Mouse (Mus musculus): ENCODE measurements around the gene Got1. TPM values are rescaled to one million over a fixed set of nuclear protein-coding genes. Genes with fewer than 3 reads are reported as not detected.

The Got1 gene
- polyA plus RNA-seq, 2 experiments, result 10.8 to 11.6 TPM

- H3K27ac ChIP-seq, result peak overlapping the region; percentile 11; the same call in 1 of the 2 replicates
- H3K4me2 ChIP-seq (ENCODE audit: low read depth), result peak overlapping the region; percentile 98
- H3K9ac ChIP-seq (replicated peaks), result peak overlapping the region; percentile 74
- H3K4me3 ChIP-seq (ENCODE audit: insufficient read depth in 1 of 2, low read depth in 2 of 2, low read length in 2 of 2), result peak overlapping the region; percentile 71 to 75
- TF ChIP-seq CTCF (IDR thresholded peaks at IDR 0.05; ENCODE audit: low read depth) (no peak), EP300 (IDR thresholded peaks at IDR 0.05; ENCODE audit: low read depth) (no peak)
- no peaks in the 10 kb centered on the region; the same call in 1 of the 2 replicates for H3K27me3 ChIP-seq (ENCODE audit: control insufficient read depth, insufficient read depth, low read length)
- 5% methylated on average over 12 of the region's 12 CpGs for WGBS (ENCODE audit: insufficient replicate concordance)
- no peak for ATAC-seq (ENCODE audit: insufficient read depth)
- no peaks in the 10 kb centered on the region for H3K9me3 ChIP-seq (ENCODE audit: control insufficient read depth, low read length)
- peak in 1 of 3 experiments; percentile 26 for DNase-seq (ENCODE audit: low read depth in 3 of 3, low spot score in 3 of 3)
- peaks cover 3 to 28% of the 10 kb centered on the region in 2 experiments; a peak in 3 of 4 replicates for H3K4me1 ChIP-seq (replicated peaks; ENCODE audit: control insufficient read depth in 2 of 2, insufficient read depth in 2 of 2, low read length in 1 of 2)
- H3K36me3 ChIP-seq (replicated peaks; ENCODE audit: control insufficient read depth, insufficient read depth, low read depth), result no peaks in the 10 kb centered on the region
Observed at GRCm38 (mm10) chr19:43523551-43523950, 854 bp downstream of the Got1 start.

GRCm38 (mm10) chr19:43521996-43522395 lies 2.4 kb downstream of the Got1 start:
- ATAC-seq (ENCODE audit: insufficient read depth) (no peak), DNase-seq (ENCODE audit: low read depth in 3 of 3, low spot score in 3 of 3) (no peak)
- no peak overlapping the region for H3K9ac ChIP-seq (replicated peaks)
- no peaks in the 10 kb centered on the region for H3K27me3 ChIP-seq (ENCODE audit: control insufficient read depth, insufficient read depth, low read length)
- TF ChIP-seq CTCF (IDR thresholded peaks at IDR 0.05; ENCODE audit: low read depth), result no peak
- no peak for TF ChIP-seq EP300 (IDR thresholded peaks at IDR 0.05; ENCODE audit: low read depth)
- H3K4me2 ChIP-seq (ENCODE audit: low read depth), result 0 out of 2 replicates have a peak overlapping the region, but pooled peaks have one; percentile 2
- no peak overlapping the region for H3K27ac ChIP-seq
- no peaks in the 10 kb centered on the region for H3K9me3 ChIP-seq (ENCODE audit: control insufficient read depth, low read length)
- H3K4me1 ChIP-seq (replicated peaks; ENCODE audit: control insufficient read depth in 2 of 2, insufficient read depth in 2 of 2, low read length in 1 of 2), result peaks cover 3 to 28% of the 10 kb centered on the region in 2 experiments; a peak in 3 of 4 replicates
- H3K4me3 ChIP-seq (ENCODE audit: insufficient read depth in 1 of 2, low read depth in 2 of 2, low read length in 2 of 2), result no peak overlapping the region
- 79% methylated on average over 9 of the region's 9 CpGs for WGBS (ENCODE audit: insufficient replicate concordance)
- H3K36me3 ChIP-seq (replicated peaks; ENCODE audit: control insufficient read depth, insufficient read depth, low read depth), result no peaks in the 10 kb centered on the region

GRCm38 (mm10) chr19:43521362-43521761 lies 3.0 kb downstream of the Got1 start:
- Histone ChIP-seq H3K27ac (no peak overlapping the region), H3K9ac (replicated peaks) (no peak overlapping the region), H3K27me3 (ENCODE audit: control insufficient read depth, insufficient read depth, low read length) (no peaks in the 10 kb centered on the region), H3K4me1 (replicated peaks; ENCODE audit: control insufficient read depth in 2 of 2, insufficient read depth in 2 of 2, low read length in 1 of 2) (peaks cover 3 to 32% of the 10 kb centered on the region in 2 experiments; a peak in 3 of 4 replicates), H3K9me3 (ENCODE audit: control insufficient read depth, low read length) (no peaks in the 10 kb centered on the region), H3K36me3 (replicated peaks; ENCODE audit: control insufficient read depth, insufficient read depth, low read depth) (no peaks in the 10 kb centered on the region), H3K4me3 (ENCODE audit: insufficient read depth in 1 of 2, low read depth in 2 of 2, low read length in 2 of 2) (no peak overlapping the region), H3K4me2 (ENCODE audit: low read depth) (no peak overlapping the region)
- DNase-seq (ENCODE audit: low read depth in 3 of 3, low spot score in 3 of 3) (no peak), ATAC-seq (ENCODE audit: insufficient read depth) (no peak)
- TF ChIP-seq CTCF (IDR thresholded peaks at IDR 0.05; ENCODE audit: low read depth) (no peak), EP300 (IDR thresholded peaks at IDR 0.05; ENCODE audit: low read depth) (no peak)
- WGBS (ENCODE audit: insufficient replicate concordance), result 66% methylated on average over 8 of the region's 8 CpGs

- ATAC-seq (ENCODE audit: insufficient read depth) (no peak), DNase-seq (ENCODE audit: low read depth in 3 of 3, low spot score in 3 of 3) (no peak)
- Histone ChIP-seq H3K4me3 (ENCODE audit: insufficient read depth in 1 of 2, low read depth in 2 of 2, low read length in 2 of 2) (no peak overlapping the region), H3K4me2 (ENCODE audit: low read depth) (peak overlapping the region; percentile 23), H3K9me3 (ENCODE audit: control insufficient read depth, low read length) (no peaks in the 10 kb centered on the region), H3K36me3 (replicated peaks; ENCODE audit: control insufficient read depth, insufficient read depth, low read depth) (no peaks in the 10 kb centered on the region), H3K27ac (no peak overlapping the region), H3K4me1 (replicated peaks; ENCODE audit: control insufficient read depth in 2 of 2, insufficient read depth in 2 of 2, low read length in 1 of 2) (peaks cover 3 to 36% of the 10 kb centered on the region in 2 experiments; a peak in 3 of 4 replicates), H3K27me3 (ENCODE audit: control insufficient read depth, insufficient read depth, low read length) (no peaks in the 10 kb centered on the region), H3K9ac (replicated peaks) (no peak overlapping the region; the same call in 1 of the 2 replicates)
- no peak for TF ChIP-seq CTCF (IDR thresholded peaks at IDR 0.05; ENCODE audit: low read depth)
- no peak for TF ChIP-seq EP300 (IDR thresholded peaks at IDR 0.05; ENCODE audit: low read depth)
- 21% methylated on average over 9 of the region's 10 CpGs for WGBS (ENCODE audit: insufficient replicate concordance)
Observed at GRCm38 (mm10) chr19:43520402-43520801, 4.0 kb downstream of the Got1 start.

GRCm38 (mm10) chr19:43519226-43519625 lies 5.2 kb downstream of the Got1 start:
- Histone ChIP-seq H3K9me3 (ENCODE audit: control insufficient read depth, low read length) (no peaks in the 10 kb centered on the region), H3K27ac (no peak overlapping the region), H3K36me3 (replicated peaks; ENCODE audit: control insufficient read depth, insufficient read depth, low read depth) (peaks cover 2% of the 10 kb centered on the region; the same call in 1 of the 2 replicates), H3K4me3 (ENCODE audit: insufficient read depth in 1 of 2, low read depth in 2 of 2, low read length in 2 of 2) (no peak overlapping the region), H3K4me2 (ENCODE audit: low read depth) (no peak overlapping the region), H3K9ac (replicated peaks) (no peak overlapping the region), H3K27me3 (ENCODE audit: control insufficient read depth, insufficient read depth, low read length) (no peaks in the 10 kb centered on the region), H3K4me1 (replicated peaks; ENCODE audit: control insufficient read depth in 2 of 2, insufficient read depth in 2 of 2, low read length in 1 of 2) (peaks cover 3 to 30% of the 10 kb centered on the region in 2 experiments; a peak in 3 of 4 replicates)
- TF ChIP-seq CTCF (IDR thresholded peaks at IDR 0.05; ENCODE audit: low read depth) (no peak), EP300 (IDR thresholded peaks at IDR 0.05; ENCODE audit: low read depth) (no peak)
- WGBS (ENCODE audit: insufficient replicate concordance), result 82% methylated on average over 10 of the region's 10 CpGs
- DNase-seq (ENCODE audit: low read depth in 3 of 3, low spot score in 3 of 3) (no peak), ATAC-seq (ENCODE audit: insufficient read depth) (no peak)
